Mouse (Mus musculus): ENCODE results near the gene Crybg2. TPM values are rescaled to one million over a fixed set of nuclear protein-coding genes. Genes with fewer than 3 reads are reported as not detected.

The Crybg2 gene
- polyA plus RNA-seq, 2 experiments: 0.23 to 0.42 TPM

GRCm38 (mm10) chr4:134065431-134066004, 4.9 kb downstream of the Crybg2 start:
- H3K36me3 ChIP-seq (replicated peaks; ENCODE audit: control insufficient read depth, insufficient read depth, low read depth): no peaks in the 10 kb centered on the region
- no peak overlapping the region for H3K4me2 ChIP-seq (ENCODE audit: low read depth)
- H3K27me3 ChIP-seq (ENCODE audit: control insufficient read depth, insufficient read depth, low read length): no peaks in the 10 kb centered on the region; the same call in 1 of the 2 replicates
- WGBS (ENCODE audit: insufficient replicate concordance): 32% methylated on average over 23 of the region's 23 CpGs
- no peak for ATAC-seq (ENCODE audit: insufficient read depth)
- DNase-seq (ENCODE audit: low read depth in 3 of 3, low spot score in 3 of 3): no peak
- H3K4me1 ChIP-seq (replicated peaks; ENCODE audit: control insufficient read depth in 2 of 2, insufficient read depth in 2 of 2, low read length in 1 of 2): peaks cover 0 to 16% of the 10 kb centered on the region in 2 experiments; a peak in 3 of 4 replicates
- TF ChIP-seq EP300 (IDR thresholded peaks at IDR 0.05; ENCODE audit: low read depth) (no peak), CTCF (IDR thresholded peaks at IDR 0.05; ENCODE audit: low read depth) (no peak)
- H3K9me3 ChIP-seq (ENCODE audit: control insufficient read depth, low read length): no peaks in the 10 kb centered on the region
- H3K9ac ChIP-seq (replicated peaks): no peak overlapping the region
- H3K27ac ChIP-seq: no peak overlapping the region
- H3K4me3 ChIP-seq (ENCODE audit: insufficient read depth in 1 of 2, low read depth in 2 of 2, low read length in 2 of 2): no peak overlapping the region

GRCm38 (mm10) chr4:134067383-134067782, 6.8 kb downstream of the Crybg2 start:
- TF ChIP-seq EP300 (IDR thresholded peaks at IDR 0.05; ENCODE audit: low read depth) (no peak), CTCF (IDR thresholded peaks at IDR 0.05; ENCODE audit: low read depth) (no peak)
- H3K27ac ChIP-seq: no peak overlapping the region

GRCm38 (mm10) chr4:134067833-134068544, 7.4 kb downstream of the Crybg2 start:
- 61% methylated on average over 7 of the region's 7 CpGs for WGBS (ENCODE audit: insufficient replicate concordance)
- Histone ChIP-seq H3K27me3 (ENCODE audit: control insufficient read depth, insufficient read depth, low read length) (no peaks in the 10 kb centered on the region; the same call in 1 of the 2 replicates), H3K36me3 (replicated peaks; ENCODE audit: control insufficient read depth, insufficient read depth, low read depth) (no peaks in the 10 kb centered on the region), H3K27ac (no peak overlapping the region), H3K9ac (replicated peaks) (no peak overlapping the region), H3K4me2 (ENCODE audit: low read depth) (no peak overlapping the region), H3K4me3 (ENCODE audit: insufficient read depth in 1 of 2, low read depth in 2 of 2, low read length in 2 of 2) (no peak overlapping the region), H3K4me1 (replicated peaks; ENCODE audit: control insufficient read depth in 2 of 2, insufficient read depth in 2 of 2, low read length in 1 of 2) (peaks cover 0 to 7% of the 10 kb centered on the region in 2 experiments; a peak in 2 of 4 replicates), H3K9me3 (ENCODE audit: control insufficient read depth, low read length) (no peaks in the 10 kb centered on the region)
- DNase-seq (ENCODE audit: low read depth in 3 of 3, low spot score in 3 of 3): no peak
- no peak for ATAC-seq (ENCODE audit: insufficient read depth)
- TF ChIP-seq CTCF (IDR thresholded peaks at IDR 0.05; ENCODE audit: low read depth): no peak
- no peak for TF ChIP-seq EP300 (IDR thresholded peaks at IDR 0.05; ENCODE audit: low read depth)

More at GRCm38 (mm10) chr4:134067383-134067782, 6.8 kb downstream of the Crybg2 start:
- Histone ChIP-seq H3K9ac (replicated peaks) (no peak overlapping the region), H3K27me3 (ENCODE audit: control insufficient read depth, insufficient read depth, low read length) (no peaks in the 10 kb centered on the region; the same call in 1 of the 2 replicates), H3K4me3 (ENCODE audit: insufficient read depth in 1 of 2, low read depth in 2 of 2, low read length in 2 of 2) (no peak overlapping the region), H3K36me3 (replicated peaks; ENCODE audit: control insufficient read depth, insufficient read depth, low read depth) (no peaks in the 10 kb centered on the region), H3K9me3 (ENCODE audit: control insufficient read depth, low read length) (no peaks in the 10 kb centered on the region), H3K4me2 (ENCODE audit: low read depth) (no peak overlapping the region), H3K4me1 (replicated peaks; ENCODE audit: control insufficient read depth in 2 of 2, insufficient read depth in 2 of 2, low read length in 1 of 2) (peaks cover 0 to 8% of the 10 kb centered on the region in 2 experiments; a peak in 3 of 4 replicates)
- DNase-seq (ENCODE audit: low read depth in 3 of 3, low spot score in 3 of 3) (no peak), ATAC-seq (ENCODE audit: insufficient read depth) (no peak)
- 66% methylated on average over 8 of the region's 8 CpGs for WGBS (ENCODE audit: insufficient replicate concordance)

- no peaks in the 10 kb centered on the region; the same call in 1 of the 2 replicates for H3K27me3 ChIP-seq (ENCODE audit: control insufficient read depth, insufficient read depth, low read length)
- WGBS (ENCODE audit: insufficient replicate concordance): 59% methylated on average over 4 of the region's 4 CpGs
- no peak overlapping the region for H3K4me2 ChIP-seq (ENCODE audit: low read depth)
- TF ChIP-seq EP300 (IDR thresholded peaks at IDR 0.05; ENCODE audit: low read depth) (no peak), CTCF (IDR thresholded peaks at IDR 0.05; ENCODE audit: low read depth) (no peak)
- H3K9ac ChIP-seq (replicated peaks): no peak overlapping the region
- no peak for ATAC-seq (ENCODE audit: insufficient read depth)
- H3K27ac ChIP-seq: no peak overlapping the region
- no peak for DNase-seq (ENCODE audit: low read depth in 3 of 3, low spot score in 3 of 3)
- no peaks in the 10 kb centered on the region for H3K36me3 ChIP-seq (replicated peaks; ENCODE audit: control insufficient read depth, insufficient read depth, low read depth)
- no peak overlapping the region for H3K4me3 ChIP-seq (ENCODE audit: insufficient read depth in 1 of 2, low read depth in 2 of 2, low read length in 2 of 2)
- H3K4me1 ChIP-seq (replicated peaks; ENCODE audit: control insufficient read depth in 2 of 2, insufficient read depth in 2 of 2, low read length in 1 of 2): peaks cover 0 to 7% of the 10 kb centered on the region in 2 experiments; a peak in 2 of 4 replicates
- no peaks in the 10 kb centered on the region for H3K9me3 ChIP-seq (ENCODE audit: control insufficient read depth, low read length)
Measured at GRCm38 (mm10) chr4:134068793-134069580, 8.4 kb downstream of the Crybg2 start.
